Mouse (Mus musculus) neural tube, embryonic 15.5 days (tissue): ENCODE measurements around the gene Fbll1. TPM values are rescaled to one million over a fixed set of nuclear protein-coding genes. Genes with fewer than 3 reads are reported as not detected.
"Not testable (repeated sequence)": the region's sequence is repeated elsewhere in the genome, so short reads cannot be mapped to it uniquely, and the experiment has no call there.

Source experiments
- ATAC-seq: fragments of 200-750 bp; cut with Nextera tagmentation; 2 replicates; pipeline ENCODE4 v1.8.0; 2017; ENCODE audit warnings: mild to moderate bottlenecking, moderate TSS enrichment, moderate library complexity; ENCODE audit not compliant: low FRiP score
- H3K27ac ChIP-seq: fragments of 300-500 bp; sonication (generic); replicated peaks from 2 replicates; pipeline ENCODE4 v1.5.1; 2015; ENCODE audit warnings: mild to moderate bottlenecking, inconsistent platforms
- H3K27me3 ChIP-seq: fragments of 300-500 bp; sonication (generic); replicated peaks from 2 replicates; pipeline ENCODE4 v1.6.1; 2015; ENCODE audit warnings: inconsistent platforms
- H3K36me3 ChIP-seq: fragments of 300-500 bp; sonication (generic); 2 replicates; pipeline ENCODE4 v1.6.1; 2015; ENCODE audit warnings: inconsistent platforms
- H3K4me1 ChIP-seq: fragments of 300-500 bp; sonication (generic); 2 replicates; pipeline ENCODE4 v1.6.1; 2015; ENCODE audit warnings: inconsistent platforms
- H3K4me2 ChIP-seq: fragments of 300-500 bp; sonication (generic); 2 replicates; pipeline ENCODE4 v1.6.1; 2015; ENCODE audit warnings: inconsistent platforms, mild to moderate bottlenecking, moderate library complexity
- H3K4me3 ChIP-seq: fragments of 300-500 bp; sonication (generic); replicated peaks from 2 replicates; pipeline ENCODE4 v1.5.1; 2015; ENCODE audit warnings: mild to moderate bottlenecking, inconsistent platforms
- H3K9ac ChIP-seq: fragments of 300-500 bp; sonication (generic); replicated peaks from 2 replicates; pipeline ENCODE4 v1.6.1; 2015; ENCODE audit warnings: mild to moderate bottlenecking, inconsistent platforms
- H3K9me3 ChIP-seq: fragments of 300-500 bp; sonication (generic); replicated peaks from 2 replicates; pipeline ENCODE4 v1.6.1; 2016; ENCODE audit warnings: inconsistent platforms
- WGBS: fragments of 180-500 bp; shearing (Covaris S2); methylation state at CpG from one replicate; pipeline ENCODE4 v1.1.7; 2015; ENCODE audit warnings: mixed read lengths; 5-methylcytosine and 5-hydroxymethylcytosine counted together
- polyA plus RNA-seq: library from polyadenylated mRNA; unstranded; fragments of >200 nt; fragmentation: Nextera tagmentation; extraction: Ambion mirVana; gene quantifications from 2 replicates; pipeline ENCODE4 v1.2.1, GENCODE M21; 2015

Fbll1 gene
- polyA plus RNA-seq, 1 experiment from 2014 or later, result 31.4 TPM

- no peaks in the 10 kb centered on the region for H3K9me3 ChIP-seq
- H3K36me3 ChIP-seq, result peaks cover 46% of the 10 kb centered on the region
- no peak overlapping the region for H3K9ac ChIP-seq
- H3K4me3 ChIP-seq, result no peak overlapping the region
- 73% methylated on average over 4 of the region's 4 CpGs for WGBS
- H3K4me1 ChIP-seq, result peaks cover 18% of the 10 kb centered on the region
- no peak for ATAC-seq
- 0 out of 2 replicates have a peak overlapping the region, but pooled peaks have one; percentile 9 for H3K4me2 ChIP-seq
- H3K27me3 ChIP-seq, result no peaks in the 10 kb centered on the region
- no peak overlapping the region for H3K27ac ChIP-seq
Observed at GRCm38 (mm10) chr11:35832139-35832538, 33.5 kb upstream of the Fbll1 start.

DNA sequence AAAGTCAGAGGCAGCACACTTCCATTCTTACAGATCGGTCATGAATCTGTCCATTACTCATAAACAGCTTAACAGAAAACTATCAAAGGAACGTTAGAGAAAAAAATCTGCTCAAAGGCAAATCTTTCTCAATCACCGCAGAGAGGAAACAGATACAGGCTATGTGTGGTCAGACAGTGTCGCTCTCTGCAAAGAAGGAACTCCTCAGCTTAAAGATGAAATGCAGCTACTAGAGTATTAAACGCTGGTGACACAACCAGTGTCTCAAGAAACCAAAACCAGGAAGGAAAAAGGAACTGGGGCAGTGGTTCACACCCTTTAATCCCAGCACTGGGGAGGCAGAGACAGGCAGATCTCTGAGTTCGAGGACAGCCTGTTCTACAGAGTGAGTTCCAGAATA lies 29.0 kb upstream of the Fbll1 start:
- Histone ChIP-seq H3K9me3 (no peaks in the 10 kb centered on the region), H3K4me3 (no peak overlapping the region), H3K27ac (no peak overlapping the region), H3K4me2 (no peak overlapping the region), H3K36me3 (peaks cover 81% of the 10 kb centered on the region), H3K27me3 (no peaks in the 10 kb centered on the region), H3K9ac (no peak overlapping the region), H3K4me1 (peaks cover 6% of the 10 kb centered on the region)
- ATAC-seq, result no peak
- 96% methylated on average over 6 of the region's 6 CpGs for WGBS

- Histone ChIP-seq H3K4me1 (no peaks in the 10 kb centered on the region), H3K9me3 (no peaks in the 10 kb centered on the region), H3K27me3 (no peaks in the 10 kb centered on the region), H3K36me3 (peaks cover 90% of the 10 kb centered on the region), H3K4me2 (no peak overlapping the region), H3K4me3 (no peak overlapping the region), H3K9ac (no peak overlapping the region), H3K27ac (no peak overlapping the region)
- 95% methylated on average over 12 of the region's 12 CpGs for WGBS
- ATAC-seq, result no peak
Observed at GRCm38 (mm10) chr11:35816316-35816715, 17.6 kb upstream of the Fbll1 start.

DNA sequence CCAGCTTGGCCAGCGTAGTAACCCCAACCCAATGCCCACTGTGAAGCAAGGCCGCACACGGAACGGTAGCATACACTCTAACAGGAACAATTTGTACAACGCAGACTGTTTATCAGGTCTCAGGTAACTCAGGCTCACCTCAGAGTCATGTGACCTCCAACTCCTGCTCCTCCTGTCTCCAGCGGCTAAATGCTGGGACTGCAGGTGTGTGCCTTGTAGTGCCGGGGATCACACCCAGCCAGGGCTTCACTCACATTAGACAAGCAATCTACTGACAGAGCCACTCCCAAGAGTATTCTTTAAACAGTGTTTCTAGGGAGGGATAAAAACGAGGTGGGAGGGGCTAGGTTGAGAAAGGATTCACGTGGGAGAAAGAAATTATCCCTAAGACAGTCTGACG lies 12.8 kb upstream of the Fbll1 start:
- no peak for ATAC-seq
- no peaks in the 10 kb centered on the region for H3K4me1 ChIP-seq
- H3K4me3 ChIP-seq, result no peak overlapping the region
- no peak overlapping the region for H3K9ac ChIP-seq
- H3K4me2 ChIP-seq, result no peak overlapping the region
- 84% methylated on average over 10 of the region's 10 CpGs for WGBS
- no peaks in the 10 kb centered on the region for H3K27me3 ChIP-seq
- H3K9me3 ChIP-seq, result no peaks in the 10 kb centered on the region
- no peak overlapping the region for H3K27ac ChIP-seq
- H3K36me3 ChIP-seq, result peaks cover 94% of the 10 kb centered on the region

GRCm38 (mm10) chr11:35801332-35801731 lies 2.6 kb upstream of the Fbll1 start:
- H3K27me3 ChIP-seq, result peaks cover 14% of the 10 kb centered on the region; the same call in 1 of the 2 replicates
- H3K4me2 ChIP-seq, result no peak overlapping the region
- no peak overlapping the region for H3K9ac ChIP-seq
- H3K27ac ChIP-seq, result no peak overlapping the region
- no peak for ATAC-seq
- no peaks in the 10 kb centered on the region for H3K9me3 ChIP-seq
- no peaks in the 10 kb centered on the region for H3K36me3 ChIP-seq
- peaks cover 25% of the 10 kb centered on the region for H3K4me1 ChIP-seq
- H3K4me3 ChIP-seq, result no peak overlapping the region
- WGBS, result 82% methylated on average over 5 of the region's 5 CpGs

GRCm38 (mm10) chr11:35798495-35798820 lies 226 bp downstream of the Fbll1 start:
- Histone ChIP-seq H3K27ac (peak overlapping the region; percentile 89), H3K4me2 (peak overlapping the region; percentile 77), H3K9ac (peak overlapping the region; percentile 73), H3K4me1 (peaks cover 25% of the 10 kb centered on the region), H3K4me3 (peak overlapping the region; percentile 67), H3K27me3 (peaks cover 21% of the 10 kb centered on the region; the same call in 1 of the 2 replicates), H3K9me3 (no peaks in the 10 kb centered on the region), H3K36me3 (no peaks in the 10 kb centered on the region)
- peak; percentile 95 for ATAC-seq
- WGBS, result 2% methylated on average over 23 of the region's 23 CpGs

GRCm38 (mm10) chr11:35797751-35798494 lies 761 bp downstream of the Fbll1 start:
- Histone ChIP-seq H3K27ac (peak overlapping the region; percentile 89), H3K36me3 (no peaks in the 10 kb centered on the region), H3K27me3 (peaks cover 21% of the 10 kb centered on the region; the same call in 1 of the 2 replicates), H3K9ac (peak overlapping the region; percentile 73), H3K9me3 (no peaks in the 10 kb centered on the region), H3K4me2 (peak overlapping the region; percentile 77), H3K4me3 (peak overlapping the region; percentile 67), H3K4me1 (peaks cover 25% of the 10 kb centered on the region)
- peak; percentile 76 for ATAC-seq
- WGBS, result 2% methylated on average over 86 of the region's 86 CpGs

GRCm38 (mm10) chr11:35792800-35793199 lies 5.9 kb downstream of the Fbll1 start:
- not testable (repeated sequence) for H3K4me2 ChIP-seq, H3K27ac ChIP-seq, H3K4me3 ChIP-seq, ATAC-seq, H3K9me3 ChIP-seq, H3K9ac ChIP-seq, H3K36me3 ChIP-seq
- H3K4me1 ChIP-seq, result peaks cover 15% of the 10 kb centered on the region
- H3K27me3 ChIP-seq, result 0 out of 2 replicates have a peak, but pooled peaks cover 11% of the 10 kb centered on the region
- WGBS, result 84% methylated on average over 5 of the region's 5 CpGs

DNA sequence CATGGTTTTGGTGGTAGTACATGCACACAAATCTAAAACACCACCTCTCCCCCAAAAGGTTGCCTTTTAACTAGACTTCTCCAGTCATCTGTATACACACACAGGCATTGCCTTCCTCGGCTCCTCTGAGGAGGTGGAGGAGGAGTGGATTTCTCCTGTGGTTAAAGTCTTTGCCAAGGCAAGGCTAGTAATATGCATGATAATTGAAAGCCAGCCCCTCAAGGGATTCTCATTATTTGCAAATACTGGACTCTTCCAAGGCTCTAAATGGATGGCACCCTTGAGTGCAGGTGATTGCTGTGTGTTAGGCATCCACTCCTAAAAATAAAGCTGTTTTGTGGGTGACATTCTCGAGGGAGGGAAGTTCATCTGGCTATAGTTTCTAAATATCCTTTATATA lies 10.2 kb downstream of the Fbll1 start:
- peaks cover 28% of the 10 kb centered on the region for H3K36me3 ChIP-seq

GRCm38 (mm10) chr11:35784537-35784936 lies 14.1 kb downstream of the Fbll1 start:
- Histone ChIP-seq H3K4me2 (no peak overlapping the region), H3K27ac (no peak overlapping the region), H3K27me3 (no peaks in the 10 kb centered on the region), H3K4me3 (no peak overlapping the region), H3K9ac (no peak overlapping the region), H3K36me3 (peaks cover 45% of the 10 kb centered on the region), H3K9me3 (no peaks in the 10 kb centered on the region), H3K4me1 (no peaks in the 10 kb centered on the region)
- 97% methylated on average over 4 of the region's 4 CpGs for WGBS
- no peak for ATAC-seq

More for the DNA sequence above, 10.2 kb downstream of the Fbll1 start:
- H3K4me3 ChIP-seq, result no peak overlapping the region
- no peak for ATAC-seq
- H3K27me3 ChIP-seq, result no peaks in the 10 kb centered on the region
- H3K4me1 ChIP-seq, result no peaks in the 10 kb centered on the region
- no peak overlapping the region for H3K9ac ChIP-seq
- H3K27ac ChIP-seq, result no peak overlapping the region
- WGBS, result 45% methylated on average over 2 of the region's 2 CpGs
- no peak overlapping the region for H3K4me2 ChIP-seq
- H3K9me3 ChIP-seq, result no peaks in the 10 kb centered on the region

- no peak overlapping the region for H3K9ac ChIP-seq
- 95% methylated on average over 3 of the region's 3 CpGs for whole genome bisulfite sequencing
- H3K4me3 ChIP-seq, result no peak overlapping the region
- H3K27ac ChIP-seq, result no peak overlapping the region
- H3K9me3 ChIP-seq, result no peaks in the 10 kb centered on the region
- peaks cover 48% of the 10 kb centered on the region for H3K36me3 ChIP-seq
- no peaks in the 10 kb centered on the region for H3K4me1 ChIP-seq
- no peak for ATAC-seq
- no peaks in the 10 kb centered on the region for H3K27me3 ChIP-seq
- no peak overlapping the region for H3K4me2 ChIP-seq
Observed at GRCm38 (mm10) chr11:35784002-35784401, 14.7 kb downstream of the Fbll1 start.

DNA sequence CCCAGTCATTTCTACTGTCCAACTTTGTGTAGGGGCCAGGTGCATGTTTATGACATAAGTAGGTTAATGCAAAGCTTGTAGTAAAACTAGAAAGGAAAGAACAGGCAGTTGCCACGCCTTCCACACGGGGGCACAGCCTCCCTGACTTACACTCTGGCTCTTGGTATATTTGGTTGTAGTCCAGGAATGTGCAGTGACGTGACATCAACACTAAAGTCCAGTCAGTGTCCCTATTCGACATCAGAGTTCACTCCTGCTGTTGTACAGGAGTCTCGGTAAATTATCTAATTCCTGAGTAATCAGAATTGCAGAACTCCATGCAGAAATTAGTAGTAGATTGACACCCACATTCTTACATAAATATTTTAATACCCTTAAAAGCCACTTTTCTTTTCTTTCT lies 15.6 kb downstream of the Fbll1 start:
- Histone ChIP-seq H3K4me2 (no peak overlapping the region), H3K4me3 (no peak overlapping the region), H3K27me3 (no peaks in the 10 kb centered on the region), H3K9me3 (no peaks in the 10 kb centered on the region), H3K9ac (no peak overlapping the region), H3K36me3 (peaks cover 54% of the 10 kb centered on the region), H3K4me1 (no peaks in the 10 kb centered on the region), H3K27ac (no peak overlapping the region)
- ATAC-seq, result no peak
- WGBS, result 91% methylated on average over 5 of the region's 5 CpGs
